Mouse (Mus musculus) hindbrain, embryonic 14.5 days (tissue): ENCODE data around the gene Cblb. TPM values are rescaled to one million over a fixed set of nuclear protein-coding genes. Genes with fewer than 3 reads are reported as not detected.

Experiments
- ATAC-seq: fragments of 200-750 bp; cut with Nextera tagmentation; 2 replicates; pipeline ENCODE4 v1.8.0; 2017; ENCODE audit warnings: moderate number of reproducible peaks, mild to moderate bottlenecking, moderate TSS enrichment, moderate library complexity; ENCODE audit not compliant: low FRiP score
- DNase-seq: peaks from one replicate; pipeline ENCODE4 v3.0.0-alpha.2; 2015; ENCODE audit warnings: low spot score
- H3K27ac ChIP-seq: fragments of 300-500 bp; sonication (generic); 2 replicates; pipeline ENCODE4 v1.5.1; 2014; ENCODE audit warnings: mild to moderate bottlenecking, moderate library complexity
- H3K27me3 ChIP-seq: fragments of 300-500 bp; sonication (generic); 2 replicates; pipeline ENCODE4 v1.6.1; 2014; ENCODE audit warnings: mild to moderate bottlenecking, low read length, mixed read lengths; ENCODE audit not compliant: control insufficient read depth, insufficient read depth
- H3K36me3 ChIP-seq: fragments of 300-500 bp; sonication (generic); replicated peaks from 2 replicates; pipeline ENCODE4 v1.6.1; 2014; ENCODE audit not compliant: control insufficient read depth, insufficient read depth
- H3K4me1 ChIP-seq: fragments of 300-500 bp; sonication (generic); replicated peaks from 2 replicates; pipeline ENCODE4 v1.6.1; 2014; ENCODE audit warnings: antibody characterized with exemption, low read length, mixed read lengths; ENCODE audit not compliant: control insufficient read depth, insufficient read depth
- H3K4me2 ChIP-seq: fragments of 300-500 bp; sonication (generic); replicated peaks from 2 replicates; pipeline ENCODE4 v1.6.1; 2014; ENCODE audit warnings: mild to moderate bottlenecking, moderate library complexity
- H3K4me3 ChIP-seq: fragments of 300-500 bp; sonication (generic); replicated peaks from 2 replicates; pipeline ENCODE4 v1.5.1; 2014; ENCODE audit warnings: mild to moderate bottlenecking, low read length
- H3K9ac ChIP-seq: fragments of 300-500 bp; sonication (generic); 2 replicates; pipeline ENCODE4 v1.6.1; 2014
- H3K9me3 ChIP-seq: fragments of 300-500 bp; sonication (generic); 2 replicates; pipeline ENCODE4 v1.6.1; 2016; ENCODE audit warnings: low read length; ENCODE audit not compliant: control insufficient read depth
- WGBS: fragments of 180-500 bp; shearing (Covaris S2); extraction: QIAGEN DNeasy Blood & Tissue Kit; methylation state at CpG from one replicate; pipeline ENCODE4 v1.1.7; 2014; 5-methylcytosine and 5-hydroxymethylcytosine counted together
- polyA plus RNA-seq: library from polyadenylated mRNA; unstranded; fragments of >200 nt; fragmentation: Nextera tagmentation; extraction: Ambion mirVana; gene quantifications from 2 replicates; pipeline ENCODE4 v1.2.1, GENCODE M21; 2014

The Cblb gene
- polyA plus RNA-seq, 1 experiment from 2014 or later: 15.6 TPM

GRCm38 (mm10) chr16:52009421-52009820 is 21.6 kb upstream of the Cblb start:
- Histone ChIP-seq H3K4me1 (no peaks in the 10 kb centered on the region), H3K9me3 (no peaks in the 10 kb centered on the region), H3K36me3 (no peaks in the 10 kb centered on the region), H3K4me3 (no peak overlapping the region), H3K4me2 (no peak overlapping the region), H3K9ac (no peak overlapping the region), H3K27ac (no peak overlapping the region), H3K27me3 (no peaks in the 10 kb centered on the region)
- no peak for DNase-seq
- no peak for ATAC-seq
- 92% methylated on average over 6 of the region's 6 CpGs for WGBS

- no peaks in the 10 kb centered on the region for H3K4me1 ChIP-seq
- DNase-seq (no peak), ATAC-seq (no peak)
- H3K4me2 ChIP-seq: no peak overlapping the region
- no peaks in the 10 kb centered on the region for H3K9me3 ChIP-seq
- no peaks in the 10 kb centered on the region for H3K27me3 ChIP-seq
- WGBS: 84% methylated on average over 3 of the region's 3 CpGs
- no peak overlapping the region for H3K27ac ChIP-seq
- no peaks in the 10 kb centered on the region for H3K36me3 ChIP-seq
- H3K4me3 ChIP-seq: no peak overlapping the region
- H3K9ac ChIP-seq: no peak overlapping the region
Observed at GRCm38 (mm10) chr16:52012984-52013383, 18.0 kb upstream of the Cblb start.

GRCm38 (mm10) chr16:52013812-52014211 is 17.2 kb upstream of the Cblb start:
- Histone ChIP-seq H3K4me2 (no peak overlapping the region), H3K4me3 (no peak overlapping the region), H3K27ac (no peak overlapping the region), H3K4me1 (no peaks in the 10 kb centered on the region), H3K27me3 (no peaks in the 10 kb centered on the region), H3K36me3 (no peaks in the 10 kb centered on the region), H3K9ac (no peak overlapping the region), H3K9me3 (no peaks in the 10 kb centered on the region)
- WGBS: 91% methylated on average over 2 of the region's 2 CpGs
- ATAC-seq (no peak), DNase-seq (no peak)

GRCm38 (mm10) chr16:52023417-52023816 is 7.6 kb upstream of the Cblb start:
- 55% methylated on average over 5 of the region's 5 CpGs for WGBS

GRCm38 (mm10) chr16:52027326-52027725 is 3.7 kb upstream of the Cblb start:
- 95% methylated on average over 4 of the region's 4 CpGs for WGBS
- DNase-seq (no peak), ATAC-seq (no peak)
- Histone ChIP-seq H3K9me3 (no peaks in the 10 kb centered on the region), H3K4me1 (no peaks in the 10 kb centered on the region), H3K27me3 (no peaks in the 10 kb centered on the region), H3K36me3 (no peaks in the 10 kb centered on the region), H3K9ac (no peak overlapping the region), H3K4me3 (no peak overlapping the region), H3K4me2 (no peak overlapping the region), H3K27ac (no peak overlapping the region)

More at GRCm38 (mm10) chr16:52023417-52023816, 7.6 kb upstream of the Cblb start:
- no peak overlapping the region for H3K27ac ChIP-seq
- H3K9ac ChIP-seq: no peak overlapping the region
- H3K27me3 ChIP-seq: no peaks in the 10 kb centered on the region
- ATAC-seq (no peak), DNase-seq (no peak)
- H3K9me3 ChIP-seq: no peaks in the 10 kb centered on the region
- no peak overlapping the region for H3K4me2 ChIP-seq
- no peak overlapping the region for H3K4me3 ChIP-seq
- no peaks in the 10 kb centered on the region for H3K36me3 ChIP-seq
- no peaks in the 10 kb centered on the region for H3K4me1 ChIP-seq

- 89% methylated on average over 3 of the region's 3 CpGs for WGBS
- H3K4me2 ChIP-seq: no peak overlapping the region
- ATAC-seq: no peak
Observed at GRCm38 (mm10) chr16:52029001-52029400, 2.0 kb upstream of the Cblb start.

GRCm38 (mm10) chr16:52031712-52032251 is 757 bp downstream of the Cblb start:
- Histone ChIP-seq H3K9ac (peak overlapping the region; percentile 96), H3K27ac (peak overlapping the region; percentile 95), H3K4me2 (peak overlapping the region; percentile 68), H3K36me3 (peaks cover 13% of the 10 kb centered on the region; the same call in 1 of the 2 replicates), H3K4me3 (peak overlapping the region; percentile 98), H3K9me3 (no peaks in the 10 kb centered on the region), H3K27me3 (no peaks in the 10 kb centered on the region), H3K4me1 (peaks cover 36% of the 10 kb centered on the region)
- ATAC-seq (peak; percentile 77), DNase-seq (peak; percentile 73)
- under 1% methylated on average over 37 of the region's 37 CpGs for WGBS

More at GRCm38 (mm10) chr16:52029001-52029400, 2.0 kb upstream of the Cblb start:
- Histone ChIP-seq H3K27me3 (no peaks in the 10 kb centered on the region), H3K4me1 (peaks cover 9% of the 10 kb centered on the region), H3K27ac (no peak overlapping the region), H3K4me3 (no peak overlapping the region), H3K9me3 (no peaks in the 10 kb centered on the region), H3K36me3 (no peaks in the 10 kb centered on the region), H3K9ac (no peak overlapping the region)
- DNase-seq: no peak

GRCm38 (mm10) chr16:52032376-52033330 is 1.6 kb downstream of the Cblb start:
- 10% methylated on average over 29 of the region's 29 CpGs for WGBS

More at GRCm38 (mm10) chr16:52032376-52033330, 1.6 kb downstream of the Cblb start:
- peak overlapping the region; percentile 98 for H3K4me3 ChIP-seq
- peak overlapping the region; percentile 68 for H3K4me2 ChIP-seq
- peak overlapping the region; percentile 96 for H3K9ac ChIP-seq
- H3K9me3 ChIP-seq: no peaks in the 10 kb centered on the region
- peaks cover 40% of the 10 kb centered on the region for H3K4me1 ChIP-seq
- peak overlapping the region; percentile 95; the same call in 1 of the 2 replicates for H3K27ac ChIP-seq
- H3K36me3 ChIP-seq: peaks cover 13% of the 10 kb centered on the region; the same call in 1 of the 2 replicates
- ATAC-seq (no peak), DNase-seq (no peak)
- no peaks in the 10 kb centered on the region for H3K27me3 ChIP-seq
